Mouse (Mus musculus): ENCODE data around the gene Gm42674.

GRCm38 (mm10) chr3:90614611-90615251 is 13.0 kb downstream of the Gm42674 start:
- TF ChIP-seq POLR2A (IDR thresholded peaks at IDR 0.05; ENCODE audit: insufficient read depth, low read length) (no peak), CTCF (IDR thresholded peaks at IDR 0.05; ENCODE audit: low read depth, low read length) (no peak), EP300 (IDR thresholded peaks at IDR 0.05; ENCODE audit: insufficient read depth, low read depth, low read length) (no peak)

All from ES-Bruce4 (cell line).